Mouse (Mus musculus): ENCODE measurements around the gene Dscaml1. TPM values are rescaled to one million over a fixed set of nuclear protein-coding genes. Genes with fewer than 3 reads are reported as not detected.

Gene Dscaml1
- polyA plus RNA-seq, 1 experiment, result not detected

DNA sequence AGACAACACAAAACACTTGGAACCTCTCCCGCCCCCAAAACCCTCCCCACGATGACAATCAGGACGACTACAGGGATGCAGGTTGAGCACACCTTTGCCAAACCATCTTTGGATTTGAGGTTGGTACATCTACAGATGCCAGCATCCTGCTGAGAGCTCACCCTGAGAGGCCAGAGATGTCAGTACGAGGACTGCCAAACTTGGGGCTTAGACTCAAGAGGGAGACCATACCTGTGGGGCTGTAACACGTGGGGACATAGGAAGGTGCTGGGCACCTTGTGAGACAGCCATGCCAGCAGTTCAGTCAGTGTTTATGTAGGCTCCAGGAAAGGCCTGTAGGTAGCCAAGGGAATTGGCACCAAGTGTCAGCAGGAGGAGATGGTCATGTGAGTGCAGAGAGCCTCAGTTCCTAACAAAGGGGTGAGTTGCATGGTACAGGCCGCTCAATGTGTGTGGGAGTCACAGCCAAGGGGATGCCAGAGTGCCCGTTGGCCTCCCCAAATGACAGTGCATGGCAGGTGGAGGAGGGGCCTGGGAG, 3.6 kb upstream of the Dscaml1 start:
- Histone ChIP-seq H3K4me3 (ENCODE audit: insufficient read depth, low read length) (no peak overlapping the region), H3K27ac (ENCODE audit: insufficient read depth, low read length) (no peak overlapping the region), H3K4me1 (ENCODE audit: control insufficient read depth, insufficient read depth, low read length) (no peaks in the 10 kb centered on the region)
- TF ChIP-seq CTCF (IDR thresholded peaks at IDR 0.05; ENCODE audit: borderline replicate concordance, insufficient read depth, low read length) (no peak), POLR2A (IDR thresholded peaks at IDR 0.05; ENCODE audit: low read depth, low read length) (no peak)

DNA sequence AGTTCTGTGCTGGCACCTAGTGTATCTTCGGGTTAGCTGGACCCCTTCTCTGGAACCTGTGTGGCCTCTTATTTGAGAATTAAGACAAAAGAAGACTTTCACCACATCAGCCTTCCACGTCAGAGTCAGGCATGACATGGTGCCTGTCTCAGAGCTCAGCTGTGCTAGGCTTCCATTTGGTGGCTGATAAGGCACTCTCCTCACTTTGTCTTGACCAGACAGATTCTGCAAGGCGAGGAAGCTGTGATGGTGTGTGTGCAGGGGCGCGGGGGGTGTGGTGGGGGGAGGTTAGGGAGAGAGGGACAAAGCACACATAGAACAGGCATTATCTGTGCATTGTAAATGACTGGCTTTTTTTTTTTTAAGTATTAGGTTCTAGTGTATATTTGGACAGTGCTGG, 3.0 kb downstream of the Dscaml1 start:
- Histone ChIP-seq H3K27ac (ENCODE audit: insufficient read depth, low read length) (no peak overlapping the region), H3K4me3 (ENCODE audit: insufficient read depth, low read length) (no peak overlapping the region), H3K4me1 (ENCODE audit: control insufficient read depth, insufficient read depth, low read length) (no peaks in the 10 kb centered on the region)
- TF ChIP-seq CTCF (IDR thresholded peaks at IDR 0.05; ENCODE audit: borderline replicate concordance, insufficient read depth, low read length) (no peak), POLR2A (IDR thresholded peaks at IDR 0.05; ENCODE audit: low read depth, low read length) (no peak)

DNA sequence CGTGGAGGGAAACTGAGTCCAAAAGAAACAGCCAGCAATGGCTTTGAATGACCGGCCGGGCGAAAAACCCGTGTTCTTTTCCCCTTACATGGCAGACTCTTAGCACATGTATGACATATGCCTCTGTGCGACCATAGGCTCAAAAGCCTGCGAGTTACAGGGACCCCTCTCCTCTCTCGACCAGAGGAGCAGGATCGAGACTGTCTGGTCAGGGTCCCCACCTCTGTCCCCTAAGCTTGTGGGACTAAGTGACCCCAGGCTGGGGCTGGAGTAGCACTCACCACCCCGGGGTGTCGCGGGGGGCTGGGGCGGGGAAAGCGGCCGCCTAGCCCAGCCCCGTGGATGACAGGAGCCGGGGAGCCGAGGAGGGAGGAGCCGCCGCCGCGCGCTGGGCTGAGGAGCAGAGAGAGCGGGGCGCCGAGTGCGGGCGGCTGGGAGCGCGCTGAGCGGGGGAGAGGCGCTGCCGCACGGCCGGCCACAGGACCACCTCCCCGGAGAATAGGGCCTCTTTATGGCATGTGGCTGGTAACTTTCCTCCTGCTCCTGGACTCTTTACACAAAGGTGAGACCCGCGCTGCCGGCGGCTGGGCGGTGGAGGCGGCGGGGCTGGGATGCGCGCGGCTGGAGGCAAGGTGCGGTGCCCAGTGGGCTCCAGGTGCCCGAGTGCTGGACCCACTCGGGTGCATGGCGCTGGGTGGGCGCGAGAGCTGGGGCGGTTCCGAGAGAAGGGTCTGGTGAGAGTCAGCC, 3.7 kb downstream of the Dscaml1 start:
- Histone ChIP-seq H3K4me1 (ENCODE audit: control insufficient read depth, insufficient read depth, low read length) (no peaks in the 10 kb centered on the region), H3K4me3 (ENCODE audit: insufficient read depth, low read length) (no peak overlapping the region), H3K27ac (ENCODE audit: insufficient read depth, low read length) (no peak overlapping the region)
- TF ChIP-seq CTCF (IDR thresholded peaks at IDR 0.05; ENCODE audit: borderline replicate concordance, insufficient read depth, low read length) (no peak), POLR2A (IDR thresholded peaks at IDR 0.05; ENCODE audit: low read depth, low read length) (no peak)

DNA sequence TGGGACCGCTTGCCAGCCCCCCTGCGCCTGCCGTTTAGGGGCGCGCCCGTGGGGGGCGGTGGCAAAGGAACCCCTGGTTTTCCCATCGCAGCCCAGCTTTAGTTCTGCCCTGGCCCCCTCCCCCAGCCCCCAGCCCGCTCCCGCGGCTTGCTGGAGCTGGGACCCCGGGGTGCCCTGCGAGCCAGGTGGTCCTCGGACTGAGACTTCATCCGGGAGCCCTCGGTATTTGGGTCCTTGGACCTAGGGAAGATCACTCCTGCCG, 4.2 kb downstream of the Dscaml1 start:
- Histone ChIP-seq H3K27ac (ENCODE audit: insufficient read depth, low read length) (no peak overlapping the region), H3K4me1 (ENCODE audit: control insufficient read depth, insufficient read depth, low read length) (no peaks in the 10 kb centered on the region), H3K4me3 (ENCODE audit: insufficient read depth, low read length) (no peak overlapping the region)
- TF ChIP-seq POLR2A (IDR thresholded peaks at IDR 0.05; ENCODE audit: low read depth, low read length), result no peak
- no peak for TF ChIP-seq CTCF (IDR thresholded peaks at IDR 0.05; ENCODE audit: borderline replicate concordance, insufficient read depth, low read length)

DNA sequence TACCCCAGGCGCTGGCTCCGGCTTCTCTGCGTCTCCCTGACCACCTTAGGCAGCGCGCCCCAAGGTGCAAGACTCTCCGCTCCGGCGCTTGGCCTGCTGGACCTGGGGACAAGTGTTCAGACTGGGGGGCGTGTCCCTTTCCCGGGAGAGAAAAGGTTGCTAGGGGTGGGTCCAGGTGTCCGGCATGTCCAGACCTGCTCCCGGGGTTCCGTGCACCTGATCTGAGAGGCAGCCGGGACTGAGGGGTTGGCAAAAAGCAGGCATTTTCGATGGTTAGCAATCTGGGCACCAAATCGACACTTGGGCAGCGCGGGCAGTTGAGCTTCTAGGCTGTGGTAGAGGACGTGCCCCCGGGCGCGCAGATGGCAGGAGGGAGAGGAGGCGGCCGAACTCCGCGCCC, 4.7 kb downstream of the Dscaml1 start:
- Histone ChIP-seq H3K4me3 (ENCODE audit: insufficient read depth, low read length) (no peak overlapping the region), H3K27ac (ENCODE audit: insufficient read depth, low read length) (no peak overlapping the region), H3K4me1 (ENCODE audit: control insufficient read depth, insufficient read depth, low read length) (no peaks in the 10 kb centered on the region)
- no peak for TF ChIP-seq CTCF (IDR thresholded peaks at IDR 0.05; ENCODE audit: borderline replicate concordance, insufficient read depth, low read length)
- TF ChIP-seq POLR2A (IDR thresholded peaks at IDR 0.05; ENCODE audit: low read depth, low read length), result no peak

DNA sequence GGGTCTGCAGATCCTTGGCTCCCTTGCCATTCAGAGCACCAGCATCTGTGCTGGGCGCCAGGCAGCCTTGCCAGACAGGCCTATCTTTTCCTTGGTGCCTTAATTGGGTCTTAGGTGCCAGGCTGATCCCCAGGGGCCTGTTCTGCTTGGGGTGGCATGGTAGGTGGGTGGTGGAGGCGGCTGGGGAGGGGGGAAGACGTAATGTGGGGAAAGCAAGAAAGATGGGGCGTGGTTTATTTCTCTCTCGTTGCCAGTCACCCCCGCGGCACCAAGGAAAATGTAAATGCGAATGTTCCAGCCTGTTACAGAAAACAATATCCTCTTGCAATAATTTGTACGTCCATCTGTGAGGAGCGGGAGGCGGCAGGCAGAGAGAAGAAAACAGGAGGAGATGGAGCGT, 6.2 kb downstream of the Dscaml1 start:
- TF ChIP-seq POLR2A (IDR thresholded peaks at IDR 0.05; ENCODE audit: low read depth, low read length), result no peak
- TF ChIP-seq CTCF (IDR thresholded peaks at IDR 0.05; ENCODE audit: borderline replicate concordance, insufficient read depth, low read length), result no peak
- H3K4me3 ChIP-seq (ENCODE audit: insufficient read depth, low read length), result no peak overlapping the region
- H3K27ac ChIP-seq (ENCODE audit: insufficient read depth, low read length), result no peak overlapping the region
- H3K4me1 ChIP-seq (ENCODE audit: control insufficient read depth, insufficient read depth, low read length), result no peaks in the 10 kb centered on the region

DNA sequence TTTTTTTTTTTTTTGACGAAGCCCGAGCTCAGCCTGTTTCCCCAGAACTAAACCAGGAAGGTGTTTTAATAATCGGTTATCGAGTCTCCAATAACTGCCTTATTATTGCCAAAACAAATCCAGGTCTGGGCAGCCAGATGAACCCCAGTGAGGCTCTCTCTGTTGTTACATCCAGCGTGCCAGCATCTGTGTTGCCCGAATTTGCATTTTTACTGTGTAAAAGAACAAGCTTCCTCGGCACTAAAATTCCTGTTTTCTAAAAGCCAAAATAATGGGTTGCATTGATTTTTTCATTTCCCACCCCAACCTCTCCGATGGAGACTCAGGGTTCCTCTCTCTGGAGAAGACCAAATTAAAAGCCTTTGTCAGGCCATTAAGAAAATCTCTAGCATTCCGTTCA, 6.7 kb downstream of the Dscaml1 start:
- Histone ChIP-seq H3K27ac (ENCODE audit: insufficient read depth, low read length) (no peak overlapping the region), H3K4me3 (ENCODE audit: insufficient read depth, low read length) (no peak overlapping the region), H3K4me1 (ENCODE audit: control insufficient read depth, insufficient read depth, low read length) (no peaks in the 10 kb centered on the region)
- no peak for TF ChIP-seq POLR2A (IDR thresholded peaks at IDR 0.05; ENCODE audit: low read depth, low read length)
- TF ChIP-seq CTCF (IDR thresholded peaks at IDR 0.05; ENCODE audit: borderline replicate concordance, insufficient read depth, low read length), result no peak

DNA sequence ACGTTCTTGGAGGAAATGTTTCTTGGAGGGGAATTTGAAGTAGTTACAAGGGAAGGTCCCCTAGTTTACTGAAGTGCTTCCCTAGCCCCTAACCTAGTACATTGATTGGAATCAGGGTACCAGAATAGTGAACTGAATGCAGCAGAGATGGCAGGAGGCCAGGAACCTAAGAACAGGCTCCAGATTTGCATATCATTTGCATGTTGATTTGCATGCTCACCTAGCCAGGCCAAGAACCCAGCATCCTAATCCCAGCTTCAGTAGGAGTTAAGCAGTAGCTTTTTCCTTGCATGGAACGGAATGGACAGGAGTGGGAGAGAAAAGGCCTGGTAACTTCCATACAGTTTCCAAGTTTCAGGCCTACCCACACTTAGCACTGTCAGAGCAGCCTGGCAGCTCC, 7.7 kb downstream of the Dscaml1 start:
- no peak for TF ChIP-seq POLR2A (IDR thresholded peaks at IDR 0.05; ENCODE audit: low read depth, low read length)
- no peak for TF ChIP-seq CTCF (IDR thresholded peaks at IDR 0.05; ENCODE audit: borderline replicate concordance, insufficient read depth, low read length)
- Histone ChIP-seq H3K27ac (ENCODE audit: insufficient read depth, low read length) (no peak overlapping the region), H3K4me1 (ENCODE audit: control insufficient read depth, insufficient read depth, low read length) (no peaks in the 10 kb centered on the region), H3K4me3 (ENCODE audit: insufficient read depth, low read length) (no peak overlapping the region)

DNA sequence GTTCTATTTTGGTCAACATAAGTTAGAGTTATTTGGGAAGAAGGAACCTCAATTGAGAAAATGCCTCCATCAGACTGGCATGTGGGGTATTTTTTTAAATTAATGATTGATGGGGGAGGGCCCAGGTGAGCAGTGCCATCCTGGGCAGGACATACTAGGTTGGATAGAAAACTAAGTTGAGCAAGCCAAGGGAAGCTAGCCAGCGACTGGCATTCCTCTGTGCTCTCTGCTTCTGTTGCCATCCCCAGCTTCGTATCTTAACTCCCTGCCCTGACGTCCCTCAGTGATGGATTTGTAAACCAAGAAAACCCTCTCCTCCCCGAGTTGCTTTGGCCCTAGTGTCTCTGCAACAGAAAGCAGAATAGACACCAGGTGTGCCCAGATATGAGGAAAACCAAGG, 12.6 kb downstream of the Dscaml1 start:
- H3K4me1 ChIP-seq (ENCODE audit: control insufficient read depth, insufficient read depth, low read length), result no peaks in the 10 kb centered on the region
- no peak overlapping the region for H3K4me3 ChIP-seq (ENCODE audit: insufficient read depth, low read length)
- TF ChIP-seq CTCF (IDR thresholded peaks at IDR 0.05; ENCODE audit: borderline replicate concordance, insufficient read depth, low read length) (no peak), POLR2A (IDR thresholded peaks at IDR 0.05; ENCODE audit: low read depth, low read length) (no peak)
- H3K27ac ChIP-seq (ENCODE audit: insufficient read depth, low read length), result no peak overlapping the region

DNA sequence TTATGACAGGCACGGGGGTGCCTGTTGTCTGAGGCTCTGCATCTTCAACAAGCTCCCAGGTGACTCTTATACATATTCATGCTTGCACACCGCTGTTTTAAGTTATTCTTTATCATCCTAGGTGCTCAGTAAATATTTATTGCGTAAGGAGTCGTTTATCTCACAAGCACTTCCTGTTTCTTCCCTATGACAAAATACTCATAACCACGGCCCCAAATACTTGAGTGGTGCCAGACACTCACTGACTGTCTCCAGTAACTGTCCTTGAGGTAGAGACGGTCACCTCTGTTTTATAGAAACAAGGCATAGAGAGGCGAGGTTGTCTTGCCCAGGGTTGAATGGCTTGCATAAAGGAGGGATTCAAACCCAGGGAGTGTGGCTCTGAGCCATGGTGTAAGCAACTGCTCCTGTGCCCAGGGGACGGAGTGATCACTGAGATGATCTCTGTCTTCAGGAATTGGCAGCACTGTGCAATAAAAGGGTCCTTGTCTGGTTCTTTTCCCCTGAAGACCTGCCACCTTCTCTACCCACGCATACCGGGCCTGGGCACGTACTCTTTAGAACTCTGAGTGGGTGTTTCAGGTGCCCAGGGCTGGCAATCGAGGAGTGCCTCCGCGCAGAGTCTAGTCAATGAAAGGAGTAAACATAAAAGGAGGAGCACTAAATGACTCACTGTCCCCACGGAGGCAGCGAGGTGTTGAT, 13.8 kb downstream of the Dscaml1 start:
- Histone ChIP-seq H3K27ac (ENCODE audit: insufficient read depth, low read length) (no peak overlapping the region), H3K4me1 (ENCODE audit: control insufficient read depth, insufficient read depth, low read length) (no peaks in the 10 kb centered on the region), H3K4me3 (ENCODE audit: insufficient read depth, low read length) (no peak overlapping the region)
- TF ChIP-seq POLR2A (IDR thresholded peaks at IDR 0.05; ENCODE audit: low read depth, low read length) (no peak), CTCF (IDR thresholded peaks at IDR 0.05; ENCODE audit: borderline replicate concordance, insufficient read depth, low read length) (no peak)
